ENCODE assay signal across 8 mouse cellular contexts in the genomic region with DNA sequence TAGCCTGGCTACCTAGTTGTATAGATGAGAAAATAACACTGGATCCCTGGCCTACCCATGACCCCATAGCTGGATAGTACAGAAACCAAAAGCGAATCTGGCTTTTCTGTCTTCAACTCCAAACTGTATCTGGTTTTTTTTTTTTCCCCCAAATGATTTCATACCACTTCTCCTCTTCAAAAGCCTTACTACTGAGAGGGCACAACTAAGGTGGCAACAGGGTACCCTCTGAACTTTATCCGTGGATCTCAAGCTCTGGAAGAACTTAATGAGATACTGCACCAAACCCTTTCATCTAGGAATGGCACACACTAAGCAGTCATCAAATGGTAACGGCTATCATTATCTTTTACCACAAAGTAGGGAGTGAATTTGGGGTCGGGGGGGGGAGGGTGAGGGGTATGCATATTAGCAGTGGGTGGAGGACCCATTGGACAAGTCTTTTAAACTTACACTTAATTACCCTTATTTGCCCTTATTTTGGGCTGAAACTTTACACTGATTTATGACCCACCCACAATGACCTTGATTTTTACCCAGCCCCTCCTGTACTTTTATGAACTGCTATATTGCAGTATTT. TPM values are rescaled to one million over a fixed set of nuclear protein-coding genes. Genes with fewer than 3 reads are reported as not detected.
A peak's percentile ranks its signal among the peaks of the same experiment; 100 is the strongest.
DNase-seq lines count a peak whose midpoint lies in the region; ATAC-seq and TF ChIP-seq lines count a peak whose summit lies in the region.

No protein-coding gene starts in this region.

- no peak for TF ChIP-seq CTCF in lung, adult 2 months (IDR thresholded peaks at IDR 0.05; ENCODE audit: insufficient read depth, low read length)

- H3K27ac ChIP-seq in embryonic facial prominence, embryonic 11.5 days (replicated peaks; ENCODE audit: low read depth, low read length): no peak overlapping the region
- no peak overlapping the region for H3K27ac ChIP-seq in intestine, embryonic 14.5 days (ENCODE audit: low read depth)
- H3K27ac ChIP-seq in neural tube, embryonic 12.5 days: no peak overlapping the region

- WGBS in lung, adult 2 months: 42% methylated on average over 4 of the region's 4 CpGs
- WGBS in embryonic facial prominence, embryonic 11.5 days: 42% methylated on average over 4 of the region's 4 CpGs
- 22% methylated on average over 4 of the region's 4 CpGs for WGBS in intestine, embryonic 14.5 days
- WGBS in neural tube, embryonic 12.5 days: 25% methylated on average over 4 of the region's 4 CpGs

- H3K9ac ChIP-seq in embryonic facial prominence, embryonic 11.5 days (replicated peaks; ENCODE audit: low read length): peak overlapping the region; percentile 92
- H3K9ac ChIP-seq in intestine, embryonic 14.5 days (ENCODE audit: low read length): peak overlapping the region; percentile 66
- H3K9ac ChIP-seq in neural tube, embryonic 12.5 days: peak overlapping the region; percentile 91

- no peak for TF ChIP-seq POLR2A in lung, adult 2 months (IDR thresholded peaks at IDR 0.05; ENCODE audit: borderline replicate concordance, extremely low read depth, low read depth, low read length)

- H3K27me3 ChIP-seq in embryonic facial prominence, embryonic 11.5 days (ENCODE audit: control insufficient read depth, insufficient read depth, low read length): no peaks in the 10 kb centered on the region
- H3K27me3 ChIP-seq in intestine, embryonic 14.5 days (replicated peaks; ENCODE audit: control insufficient read depth, insufficient read depth, low read length): no peaks in the 10 kb centered on the region
- H3K27me3 ChIP-seq in neural tube, embryonic 12.5 days (replicated peaks): no peaks in the 10 kb centered on the region

- no peaks in the 10 kb centered on the region for H3K9me3 ChIP-seq in embryonic facial prominence, embryonic 11.5 days (replicated peaks; ENCODE audit: control insufficient read depth, low read length)
- no peaks in the 10 kb centered on the region for H3K9me3 ChIP-seq in intestine, embryonic 14.5 days (ENCODE audit: control insufficient read depth, low read length)
- no peaks in the 10 kb centered on the region for H3K9me3 ChIP-seq in neural tube, embryonic 12.5 days

- DNase-seq in lung, adult 2 months: no peak
- no peak for DNase-seq in lung, postnatal 25 days (ENCODE audit: low spot score)
- DNase-seq in embryonic facial prominence, embryonic 11.5 days (ENCODE audit: low spot score): no peak
- DNase-seq in intestine, embryonic 14.5 days (ENCODE audit: low spot score): no peak
- DNase-seq in spleen, postnatal 14 days (ENCODE audit: low spot score in 2 of 2): no peak
- no peak for DNase-seq in right cerebral cortex, adult 18-20 months
- no peak for DNase-seq in layer of hippocampus, adult 9-10 months (ENCODE audit: low spot score)

- no peak for ATAC-seq in embryonic facial prominence, embryonic 11.5 days (replicated peaks; ENCODE audit: insufficient number of reproducible peaks, low FRiP score, low TSS enrichment, low read depth)
- no peak for ATAC-seq in intestine, embryonic 14.5 days (replicated peaks; ENCODE audit: low FRiP score, low TSS enrichment, low read depth)
- ATAC-seq in neural tube, embryonic 12.5 days (ENCODE audit: low FRiP score, low read depth): peak; percentile 28

- peak overlapping the region; percentile 78 for H3K4me2 ChIP-seq in embryonic facial prominence, embryonic 11.5 days (ENCODE audit: low read depth, low read length)
- peak overlapping the region; percentile 65 for H3K4me2 ChIP-seq in intestine, embryonic 14.5 days (ENCODE audit: low read length)
- H3K4me2 ChIP-seq in neural tube, embryonic 12.5 days (replicated peaks): peak overlapping the region; percentile 81

- peaks cover 3% of the 10 kb centered on the region; the same call in 1 of the 2 replicates for H3K4me1 ChIP-seq in lung, adult 2 months (ENCODE audit: control insufficient read depth, insufficient read depth, low read length)
- peaks cover 2% of the 10 kb centered on the region for H3K4me1 ChIP-seq in embryonic facial prominence, embryonic 11.5 days (ENCODE audit: control insufficient read depth, insufficient read depth, low read length)
- H3K4me1 ChIP-seq in intestine, embryonic 14.5 days (replicated peaks; ENCODE audit: control insufficient read depth, insufficient read depth, low read length): peaks cover 7% of the 10 kb centered on the region; the same call in 1 of the 2 replicates
- H3K4me1 ChIP-seq in neural tube, embryonic 12.5 days: peaks cover 6% of the 10 kb centered on the region; the same call in 1 of the 2 replicates

- H3K36me3 ChIP-seq in embryonic facial prominence, embryonic 11.5 days (replicated peaks; ENCODE audit: control insufficient read depth, insufficient read depth, low read depth, low read length): no peaks in the 10 kb centered on the region
- H3K36me3 ChIP-seq in intestine, embryonic 14.5 days (ENCODE audit: control insufficient read depth, insufficient read depth, low read length): no peaks in the 10 kb centered on the region
- no peaks in the 10 kb centered on the region for H3K36me3 ChIP-seq in neural tube, embryonic 12.5 days

- peak overlapping the region; percentile 86 for H3K4me3 ChIP-seq in lung, adult 2 months (replicated peaks; ENCODE audit: extremely low read depth, low read depth, low read length)
- H3K4me3 ChIP-seq in embryonic facial prominence, embryonic 11.5 days (ENCODE audit: low read depth, low read length): peak overlapping the region; percentile 87
- peak overlapping the region; percentile 61 for H3K4me3 ChIP-seq in intestine, embryonic 14.5 days (ENCODE audit: low read depth, low read length)
- H3K4me3 ChIP-seq in neural tube, embryonic 12.5 days: peak overlapping the region; percentile 74

RNA-seq across cellular contexts. Expression of a gene that starts 1.2 kb away (rescaled TPM):
- 2.9 and 4.3 TPM in 2 replicates for polyA plus RNA-seq in lung, adult 2 months (2012; rRNA removed)
- polyA plus RNA-seq in embryonic facial prominence, embryonic 11.5 days (2014; fragmentation: Nextera tagmentation; extraction: Ambion mirVana): 11.5 and 13.8 TPM in 2 replicates
- polyA plus RNA-seq in intestine, embryonic 14.5 days (2014; fragmentation: Nextera tagmentation; extraction: Ambion mirVana): 15.4 and 17.3 TPM in 2 replicates
- polyA plus RNA-seq in neural tube, embryonic 12.5 days (2016; fragmentation: Nextera tagmentation; extraction: Ambion mirVana): 14.4 and 17.2 TPM in 2 replicates

RNA-seq across cellular contexts. Expression of a gene that starts 26.4 kb away (rescaled TPM):
- not detected in 2 replicates for polyA plus RNA-seq in lung, adult 2 months (2012; rRNA removed)
- polyA plus RNA-seq in embryonic facial prominence, embryonic 11.5 days (2014; fragmentation: Nextera tagmentation; extraction: Ambion mirVana): 0.20 TPM in 1 of 2 replicates, not detected in the other
- polyA plus RNA-seq in intestine, embryonic 14.5 days (2014; fragmentation: Nextera tagmentation; extraction: Ambion mirVana): 0.09 and 0.16 TPM in 2 replicates
- 0.18 TPM in 1 of 2 replicates, not detected in the other for polyA plus RNA-seq in neural tube, embryonic 12.5 days (2016; fragmentation: Nextera tagmentation; extraction: Ambion mirVana)
